Mouse (Mus musculus) liver, embryonic 14.5 days (tissue): ENCODE data around the gene Scn4a. TPM values are rescaled to one million over a fixed set of nuclear protein-coding genes. Genes with fewer than 3 reads are reported as not detected.
A peak's percentile ranks its signal among the peaks of the same experiment; 100 is the strongest.

ENCODE experiments used
- ATAC-seq: fragments of 200-750 bp; cut with Nextera tagmentation; 2 replicates; pipeline ENCODE4 v1.8.0; 2017; ENCODE audit warnings: moderate number of reproducible peaks, mild to moderate bottlenecking, moderate library complexity; ENCODE audit not compliant: insufficient read depth
- DNase-seq, 3 experiments: peaks; one replicate each; pipeline ENCODE4 v3.0.0-alpha.2; 2012 to 2013; ENCODE audit warnings: low read depth in 3 of 3, low spot score in 3 of 3
- H3K27ac ChIP-seq: fragments of 300-500 bp; sonication (generic); 2 replicates; pipeline ENCODE4 v1.5.1; 2014; ENCODE audit warnings: moderate library complexity, mild to moderate bottlenecking, control low read depth, inconsistent platforms
- H3K27me3 ChIP-seq: fragments of 300-500 bp; sonication (generic); 2 replicates; pipeline ENCODE4 v1.6.1; 2014; ENCODE audit warnings: mild to moderate bottlenecking, low read length, moderate library complexity; ENCODE audit not compliant: control insufficient read depth, insufficient read depth
- H3K36me3 ChIP-seq: fragments of 300-500 bp; sonication (generic); replicated peaks from 2 replicates; pipeline ENCODE4 v1.6.1; 2014; ENCODE audit warnings: low read depth; ENCODE audit not compliant: control insufficient read depth, insufficient read depth
- H3K4me1 ChIP-seq, 2 experiments: fragments of 200-500 bp in 1 of 2; fragments of 300-500 bp in 1 of 2; sonication (generic) in 1 of 2; replicated peaks; 2 replicates each; pipeline ENCODE4 v1.6.1; 2012 to 2014; ENCODE audit warnings: antibody characterized with exemption in 1 of 2, inconsistent platforms in 1 of 2, low read length in 1 of 2; ENCODE audit not compliant: control insufficient read depth in 2 of 2, insufficient read depth in 2 of 2
- H3K4me2 ChIP-seq: fragments of 300-500 bp; sonication (generic); 2 replicates; pipeline ENCODE4 v1.6.1; 2014; ENCODE audit warnings: low read depth, mild to moderate bottlenecking, control low read depth, moderate library complexity
- H3K4me3 ChIP-seq, 2 experiments: fragments of 200-500 bp in 1 of 2; fragments of 300-500 bp in 1 of 2; sonication (generic) in 1 of 2; 2 replicates each; pipeline ENCODE4 v1.5.1; 2012 to 2014; ENCODE audit warnings: low read depth in 2 of 2, low read length in 2 of 2, mild to moderate bottlenecking in 2 of 2, control low read depth in 1 of 2, inconsistent platforms in 1 of 2, moderate library complexity in 1 of 2; ENCODE audit not compliant: insufficient read depth in 1 of 2
- H3K9ac ChIP-seq: fragments of 300-500 bp; sonication (generic); replicated peaks from 2 replicates; pipeline ENCODE4 v1.6.1; 2014; ENCODE audit warnings: mild to moderate bottlenecking, control low read depth, moderate library complexity
- H3K9me3 ChIP-seq: fragments of 300-500 bp; sonication (generic); 2 replicates; pipeline ENCODE4 v1.6.1; 2016; ENCODE audit warnings: low read length, mixed read lengths; ENCODE audit not compliant: control insufficient read depth
- CTCF ChIP-seq: IDR thresholded peaks from 2 replicates; pipeline ENCODE4 v1.5.1; 2016; ENCODE audit warnings: antibody characterized with exemption, low read depth, control low read depth
- EP300 ChIP-seq: IDR thresholded peaks from 2 replicates; pipeline ENCODE4 v1.6.1; 2016; ENCODE audit warnings: antibody characterized with exemption, low read depth
- WGBS: fragments of 180-500 bp; shearing (Covaris S2); extraction: QIAGEN DNeasy Blood & Tissue Kit; methylation state at CpG from one replicate; pipeline ENCODE4 v1.1.7; 2014; ENCODE audit not compliant: insufficient replicate concordance; 5-methylcytosine and 5-hydroxymethylcytosine counted together
- polyA plus RNA-seq, 2 experiments: library from polyadenylated mRNA; depleted of rRNA in 1 of 2; stranded (reverse) in 1 of 2; unstranded in 1 of 2; fragments of >200 nt; fragmentation: Nextera tagmentation in 1 of 2; extraction: Ambion mirVana in 1 of 2; gene quantifications; 2 replicates each; pipeline versions ENCODE4 v1.2.1 to v1.2.3; 2012 to 2014

The Scn4a gene
- polyA plus RNA-seq, 2 experiments, result 0.01 TPM; not detected in 1

DNA sequence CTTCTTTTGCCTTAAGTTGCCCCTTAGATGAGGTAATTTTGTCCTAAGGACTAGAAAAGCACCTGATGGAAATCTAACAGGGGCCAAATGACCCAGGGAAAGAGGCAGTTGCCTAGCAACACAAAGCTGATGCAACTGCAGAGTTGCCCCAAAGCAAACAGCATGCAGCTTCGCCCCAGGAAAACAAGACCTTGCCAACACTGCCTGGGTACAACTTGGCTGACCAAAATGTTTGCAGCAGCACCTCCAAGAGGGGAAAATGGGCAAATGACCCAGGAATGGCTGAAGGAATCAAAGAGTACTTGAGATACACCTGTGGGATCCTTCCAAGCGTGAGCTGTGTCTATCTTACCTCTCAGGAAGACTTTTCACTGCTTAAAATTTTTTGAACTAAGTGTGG is 61.2 kb downstream of the Scn4a start:
- TF ChIP-seq EP300 (no peak), CTCF (no peak)
- no peak for DNase-seq
- no peak for ATAC-seq
- Histone ChIP-seq H3K9me3 (no peaks in the 10 kb centered on the region), H3K4me2 (no peak overlapping the region), H3K4me3 (no peak overlapping the region), H3K9ac (no peak overlapping the region), H3K4me1 (no peaks in the 10 kb centered on the region), H3K36me3 (no peaks in the 10 kb centered on the region), H3K27ac (no peak overlapping the region), H3K27me3 (no peaks in the 10 kb centered on the region)
- WGBS, result 59% methylated on average over 2 of the region's 2 CpGs

DNA sequence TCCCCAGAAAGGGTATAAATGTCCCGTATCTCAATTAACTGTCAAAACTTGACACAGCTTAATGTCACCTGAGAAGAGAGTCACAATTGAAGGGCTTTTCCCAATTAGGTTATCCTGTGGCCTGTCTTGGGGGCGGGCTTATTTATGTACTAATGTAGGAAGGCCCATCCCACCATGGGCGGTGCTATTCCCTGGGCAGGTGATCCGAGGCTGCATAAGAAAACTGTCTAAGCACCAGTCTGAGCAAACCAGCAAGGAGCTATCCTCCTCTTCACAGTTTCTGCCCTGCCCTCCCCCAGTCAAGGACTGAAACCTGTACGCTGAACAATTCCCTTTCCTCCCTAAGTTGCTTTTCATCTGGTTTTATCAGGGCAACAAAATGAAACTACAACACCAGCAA is 62.7 kb downstream of the Scn4a start:
- no peak overlapping the region for H3K27ac ChIP-seq
- TF ChIP-seq EP300, result no peak
- TF ChIP-seq CTCF, result no peak
- no peaks in the 10 kb centered on the region for H3K9me3 ChIP-seq
- no peak overlapping the region for H3K9ac ChIP-seq
- ATAC-seq (no peak), DNase-seq (no peak)
- no peak overlapping the region for H3K4me2 ChIP-seq
- no peaks in the 10 kb centered on the region for H3K36me3 ChIP-seq
- H3K4me3 ChIP-seq, result no peak overlapping the region
- H3K4me1 ChIP-seq, result no peaks in the 10 kb centered on the region
- H3K27me3 ChIP-seq, result no peaks in the 10 kb centered on the region
- 72% methylated on average over 5 of the region's 5 CpGs for WGBS

- Histone ChIP-seq H3K27ac (no peak overlapping the region), H3K4me1 (no peaks in the 10 kb centered on the region), H3K4me3 (no peak overlapping the region), H3K27me3 (no peaks in the 10 kb centered on the region), H3K36me3 (no peaks in the 10 kb centered on the region), H3K9ac (no peak overlapping the region), H3K9me3 (no peaks in the 10 kb centered on the region), H3K4me2 (no peak overlapping the region)
- peak; percentile 42 for TF ChIP-seq CTCF
- no peak for TF ChIP-seq EP300
- 63% methylated on average over 8 of the region's 8 CpGs for WGBS
- DNase-seq (no peak), ATAC-seq (no peak)
Measured at GRCm38 (mm10) chr11:106289369-106289768, 63.7 kb downstream of the Scn4a start.

DNA sequence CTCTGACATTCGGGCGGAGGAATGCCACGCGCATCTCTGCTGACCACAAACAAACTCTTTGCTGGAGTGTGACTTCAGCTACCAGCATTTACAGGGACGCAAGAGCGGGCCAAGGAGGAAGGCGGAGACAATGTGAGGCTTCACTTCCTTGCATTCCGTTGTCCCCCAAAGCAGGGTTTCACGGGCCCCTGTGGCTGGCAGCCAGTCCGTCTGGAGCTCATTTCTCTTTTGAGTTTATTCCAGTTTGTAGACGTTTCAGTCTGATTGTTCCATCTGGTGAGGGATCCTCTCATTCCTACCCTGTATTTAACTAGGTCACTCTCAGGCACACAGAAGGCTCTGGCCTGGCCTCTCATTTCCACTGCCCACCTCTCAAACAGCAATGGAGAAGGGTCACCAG is 66.1 kb downstream of the Scn4a start:
- Histone ChIP-seq H3K27me3 (no peaks in the 10 kb centered on the region), H3K9ac (no peak overlapping the region), H3K36me3 (no peaks in the 10 kb centered on the region), H3K4me2 (no peak overlapping the region), H3K9me3 (no peaks in the 10 kb centered on the region), H3K4me1 (no peaks in the 10 kb centered on the region), H3K4me3 (no peak overlapping the region), H3K27ac (no peak overlapping the region)
- 60% methylated on average over 11 of the region's 11 CpGs for WGBS
- DNase-seq (no peak), ATAC-seq (no peak)
- TF ChIP-seq EP300, result no peak
- no peak for TF ChIP-seq CTCF

- Histone ChIP-seq H3K4me3 (no peak overlapping the region), H3K27ac (no peak overlapping the region), H3K4me1 (no peaks in the 10 kb centered on the region), H3K9me3 (no peaks in the 10 kb centered on the region), H3K27me3 (no peaks in the 10 kb centered on the region), H3K4me2 (no peak overlapping the region), H3K36me3 (no peaks in the 10 kb centered on the region), H3K9ac (no peak overlapping the region)
- WGBS, result 73% methylated on average over 7 of the region's 7 CpGs
- DNase-seq, result no peak
- TF ChIP-seq CTCF (no peak), EP300 (no peak)
- no peak for ATAC-seq
Measured at GRCm38 (mm10) chr11:106286206-106286605, 66.9 kb downstream of the Scn4a start.
